Comparison of ENCODE assay signal across 8 mouse cellular contexts in genomic region chr17:43701060-43701459, GRCm38 (mm10). TPM values are rescaled to one million over a fixed set of nuclear protein-coding genes. Genes with fewer than 3 reads are reported as not detected.
DNase-seq lines count a peak whose midpoint lies in the region; ATAC-seq and TF ChIP-seq lines count a peak whose summit lies in the region.

No protein-coding gene starts in this region.

- H3K27ac ChIP-seq in kidney, adult 2 months (ENCODE audit: insufficient read depth, low read depth, low read length) = no peak overlapping the region
- H3K27ac ChIP-seq in kidney, embryonic 16.5 days (ENCODE audit: low read length) = no peak overlapping the region
- no peak overlapping the region; the same call in 1 of the 2 replicates for H3K27ac ChIP-seq in left cerebral cortex, adult 2 months
- H3K27ac ChIP-seq in neural tube, embryonic 11.5 days (ENCODE audit: low read depth, low read length) = no peak overlapping the region

- H3K36me3 ChIP-seq in kidney, adult 2 months (ENCODE audit: control insufficient read depth, insufficient read depth, low read length) = no peaks in the 10 kb centered on the region
- H3K36me3 ChIP-seq in kidney, embryonic 16.5 days (ENCODE audit: insufficient read depth, low read length) = peaks cover 5% of the 10 kb centered on the region; the same call in 1 of the 2 replicates
- H3K36me3 ChIP-seq in neural tube, embryonic 11.5 days (ENCODE audit: control insufficient read depth, insufficient read depth, low read length) = no peaks in the 10 kb centered on the region

- H3K4me3 ChIP-seq in kidney, adult 2 months (ENCODE audit: insufficient read depth, low read depth, low read length) = no peak overlapping the region
- H3K4me3 ChIP-seq in kidney, embryonic 16.5 days (ENCODE audit: low read length) = no peak overlapping the region
- H3K4me3 ChIP-seq in left cerebral cortex, adult 2 months = 0 out of 2 replicates have a peak overlapping the region, but pooled peaks have one; percentile 2
- no peak overlapping the region for H3K4me3 ChIP-seq in neural tube, embryonic 11.5 days (ENCODE audit: low read depth, low read length)

- H3K27me3 ChIP-seq in kidney, adult 2 months (replicated peaks; ENCODE audit: control insufficient read depth, insufficient read depth, low read length) = no peaks in the 10 kb centered on the region
- H3K27me3 ChIP-seq in kidney, embryonic 16.5 days (ENCODE audit: insufficient read depth, low read length) = no peaks in the 10 kb centered on the region
- H3K27me3 ChIP-seq in neural tube, embryonic 11.5 days (ENCODE audit: control insufficient read depth, insufficient read depth, low read length) = no peaks in the 10 kb centered on the region

- peaks cover 4% of the 10 kb centered on the region for H3K9me3 ChIP-seq in kidney, embryonic 16.5 days (ENCODE audit: low read length)
- H3K9me3 ChIP-seq in neural tube, embryonic 11.5 days (ENCODE audit: control insufficient read depth, low read length) = no peaks in the 10 kb centered on the region

- ATAC-seq in kidney, embryonic 16.5 days (ENCODE audit: low FRiP score, low TSS enrichment) = no peak
- no peak for ATAC-seq in neural tube, embryonic 11.5 days (ENCODE audit: insufficient read depth, low FRiP score, low TSS enrichment)

- WGBS in kidney, adult 2 months = 63% methylated on average over 6 of the region's 6 CpGs
- WGBS in kidney, embryonic 16.5 days = 77% methylated on average over 6 of the region's 6 CpGs
- WGBS in neural tube, embryonic 11.5 days = 71% methylated on average over 6 of the region's 6 CpGs

- TF ChIP-seq POLR2A in kidney, adult 2 months (IDR thresholded peaks at IDR 0.05; ENCODE audit: low read depth, low read length) = no peak

- H3K4me2 ChIP-seq in kidney, embryonic 16.5 days (replicated peaks; ENCODE audit: low read depth, low read length) = no peak overlapping the region
- no peak overlapping the region for H3K4me2 ChIP-seq in neural tube, embryonic 11.5 days (ENCODE audit: low read depth)

- intact Hi-C loops in left cerebral cortex, adult 2 months (cut with DNase I) = loop anchor here (2.0 to 5.0 kb wide), 2 partner anchors 100 to 336 kb away; partner anchors contain the start of gene Rcan2

- H3K9ac ChIP-seq in kidney, embryonic 16.5 days (replicated peaks; ENCODE audit: low read length) = no peak overlapping the region
- H3K9ac ChIP-seq in neural tube, embryonic 11.5 days (ENCODE audit: low read length) = no peak overlapping the region

- no peaks in the 10 kb centered on the region for H3K4me1 ChIP-seq in kidney, adult 2 months (ENCODE audit: control insufficient read depth, insufficient read depth, low read length)
- no peaks in the 10 kb centered on the region for H3K4me1 ChIP-seq in kidney, embryonic 16.5 days (ENCODE audit: insufficient read depth, low read length)
- H3K4me1 ChIP-seq in neural tube, embryonic 11.5 days (ENCODE audit: control insufficient read depth, insufficient read depth, low read length) = no peaks in the 10 kb centered on the region

- peak; percentile 71 for TF ChIP-seq CTCF in kidney, adult 2 months (conservative IDR thresholded peaks at IDR 0.05; ENCODE audit: insufficient read depth, insufficient read length, low read depth, low read length)
- peak; percentile 84 for TF ChIP-seq CTCF in left cerebral cortex, adult 2 months (IDR thresholded peaks at IDR 0.05)

- peak; percentile 55 for DNase-seq in kidney, adult 2 months
- DNase-seq in NIH3T3 (ENCODE audit: low read depth) = peak; percentile 75
- DNase-seq in cerebellum, adult 9-10 months = peak; percentile 65
- DNase-seq in gastrocnemius, postnatal 4 days (ENCODE audit: low spot score in 2 of 2) = peak; percentile 30 to 47
- DNase-seq in left cerebral cortex, adult 2 months (ENCODE audit: extremely low spot score in 1 of 2, low spot score in 2 of 2) = peak; percentile 42 to 71
- peak; percentile 63 for DNase-seq in neural tube, embryonic 11.5 days (ENCODE audit: low spot score)
- no peak for DNase-seq in MN1 (ENCODE audit: low spot score)

RNA-seq across cellular contexts. Expression of gene Cyp39a1, which starts 33.8 kb away (rescaled TPM):
- 2.6 and 3.6 TPM in 2 replicates for polyA plus RNA-seq in kidney, adult 2 months (2012; rRNA removed)
- polyA plus RNA-seq in kidney, embryonic 16.5 days (2015; fragmentation: Nextera tagmentation; extraction: Ambion mirVana) = 26.4 and 26.9 TPM in 2 replicates
- total RNA-seq in gastrocnemius, postnatal 4 days (2021) = 1 to 10 TPM; 8.0 to 8.4 TPM
- total RNA-seq in left cerebral cortex, adult 2 months (2021) = 1 to 10 TPM; 2.0 to 3.6 TPM
- 24.8 and 25.2 TPM in 2 replicates for polyA plus RNA-seq in neural tube, embryonic 11.5 days (2014; fragmentation: Nextera tagmentation; extraction: Ambion mirVana)

RNA-seq across cellular contexts. Expression of gene Slc25a27, which starts 34.0 kb away (rescaled TPM):
- polyA plus RNA-seq in kidney, adult 2 months (2012; rRNA removed) = 2.2 and 3.1 TPM in 2 replicates
- 18.4 and 20.9 TPM in 2 replicates for polyA plus RNA-seq in kidney, embryonic 16.5 days (2015; fragmentation: Nextera tagmentation; extraction: Ambion mirVana)
- 1 to 10 TPM; 4.1 to 6.7 TPM for total RNA-seq in gastrocnemius, postnatal 4 days (2021)
- total RNA-seq in left cerebral cortex, adult 2 months (2021) = 10 to 100 TPM; 47.9 to 51.3 TPM
- polyA plus RNA-seq in neural tube, embryonic 11.5 days (2014; fragmentation: Nextera tagmentation; extraction: Ambion mirVana) = 29.5 and 31.0 TPM in 2 replicates
